Mouse (Mus musculus) thymus, adult 2 months (tissue): ENCODE measurements at regions not wholly inside any gene's neighbourhood (a gene's known extent, or its start where the extent isn't known, plus 50 kb on each side); places are given as distances from the start of the nearest gene placed in this dataset.

Experiments
- DNase-seq: peaks from one replicate; pipeline ENCODE4 v3.0.0; 2021
- H3K27ac ChIP-seq: fragments of 200-500 bp; 2 replicates; pipeline ENCODE4 v1.5.1; 2012; ENCODE audit warnings: low read length, control low read depth; ENCODE audit not compliant: control insufficient read depth, insufficient read depth
- H3K27me3 ChIP-seq: fragments of 200-500 bp; 2 replicates; pipeline ENCODE4 v1.6.1; 2012; ENCODE audit warnings: mild to moderate bottlenecking, low read length, moderate library complexity, mixed read lengths; ENCODE audit not compliant: control insufficient read depth, insufficient read depth
- H3K36me3 ChIP-seq: fragments of 200-500 bp; 2 replicates; pipeline ENCODE4 v1.6.1; 2012; ENCODE audit warnings: mild to moderate bottlenecking, low read length, moderate library complexity; ENCODE audit not compliant: control insufficient read depth, insufficient read depth
- H3K4me1 ChIP-seq: fragments of 200-500 bp; replicated peaks from 2 replicates; pipeline ENCODE4 v1.6.1; 2012; ENCODE audit warnings: low read length; ENCODE audit not compliant: control insufficient read depth, insufficient read depth
- H3K4me3 ChIP-seq: fragments of 200-500 bp; 2 replicates; pipeline ENCODE4 v1.5.1; 2012; ENCODE audit warnings: mild to moderate bottlenecking, low read length, control low read depth, moderate library complexity; ENCODE audit not compliant: control insufficient read depth, insufficient read depth
- CTCF ChIP-seq: fragments of 200-500 bp; IDR thresholded peaks from 2 replicates; pipeline ENCODE4 v1.5.1; 2012; ENCODE audit warnings: mild to moderate bottlenecking, control low read depth, low read length, moderate library complexity, borderline replicate concordance; ENCODE audit not compliant: control insufficient read depth, poor library complexity, insufficient read depth; ENCODE audit errors: extremely low read depth
- POLR2A ChIP-seq: fragments of 200-500 bp; IDR thresholded peaks from 2 replicates; pipeline ENCODE4 v1.6.1; 2012; ENCODE audit warnings: mild to moderate bottlenecking, low read length, control low read depth, moderate library complexity; ENCODE audit not compliant: control insufficient read depth, poor library complexity, insufficient read depth; ENCODE audit errors: extremely low read depth
- whole genome bisulfite sequencing: fragments of 180-500 bp; shearing (Covaris S2); methylation state at CpG from one replicate; pipeline ENCODE4 v1.1.7; 2018; 5-methylcytosine and 5-hydroxymethylcytosine counted together

DNA sequence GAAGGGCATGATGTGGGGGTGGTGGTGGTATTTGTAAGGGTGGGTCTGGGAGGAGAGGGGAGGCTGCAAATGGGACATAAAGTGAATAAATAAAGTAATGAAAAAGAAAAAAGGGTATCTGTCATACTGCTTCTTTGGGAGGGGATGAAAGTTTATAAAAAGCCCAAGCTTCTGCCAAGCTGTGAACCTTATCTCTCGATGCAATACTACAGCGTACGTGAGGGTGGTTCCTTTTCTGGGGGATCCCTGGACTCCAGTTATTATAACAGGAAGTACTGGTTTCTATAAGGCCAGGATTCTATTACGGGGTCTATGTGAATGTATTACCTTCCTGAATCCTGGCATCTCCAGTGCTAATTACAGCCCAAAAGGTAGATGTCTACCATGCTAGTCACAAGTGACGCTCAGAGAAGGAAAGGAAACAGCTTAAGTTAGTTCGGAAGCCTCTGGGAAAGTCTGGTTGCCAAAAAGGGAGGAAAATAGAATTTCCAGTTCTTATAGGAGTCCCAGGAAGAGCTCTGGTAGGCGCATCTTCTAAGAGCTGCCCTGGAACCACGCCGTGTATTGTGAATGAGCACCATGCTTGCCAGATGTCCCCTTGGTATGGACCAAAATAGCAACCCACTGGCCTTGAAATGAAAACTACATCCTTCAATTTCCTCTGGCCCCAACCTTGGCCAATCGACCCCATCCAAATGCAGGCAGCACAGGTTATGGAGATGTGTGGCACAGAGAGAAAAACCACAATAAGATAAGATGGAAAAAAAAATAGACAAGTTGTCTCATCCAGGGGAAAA is 228.9 kb downstream of the Cog6 start:
- Histone ChIP-seq H3K4me1 (no peaks in the 10 kb centered on the region), H3K27ac (no peak overlapping the region), H3K4me3 (no peak overlapping the region), H3K27me3 (no peaks in the 10 kb centered on the region), H3K36me3 (no peaks in the 10 kb centered on the region)
- 88% methylated on average over 10 of the region's 10 CpGs for WGBS
- no peak for DNase-seq
- TF ChIP-seq CTCF (no peak), POLR2A (no peak)

DNA sequence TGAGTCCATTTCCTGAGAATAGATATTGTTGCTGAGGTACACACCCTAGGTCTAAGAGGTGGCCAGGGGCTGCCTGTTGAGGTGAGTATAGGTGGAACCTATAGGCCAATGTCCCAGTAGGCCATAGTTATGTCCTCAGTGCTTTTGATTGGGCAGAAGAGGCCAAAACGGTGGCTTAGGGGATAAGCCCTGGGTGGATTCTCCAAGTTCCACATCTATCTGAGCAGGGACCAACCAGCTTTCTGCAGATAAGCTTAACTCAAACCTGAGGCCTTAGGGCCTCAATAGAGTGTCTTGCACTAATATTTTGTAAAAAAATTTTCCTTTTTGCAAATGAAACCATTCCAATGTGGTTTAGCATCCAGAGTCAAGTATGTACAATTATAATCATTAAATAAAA is 231.4 kb downstream of the Cog6 start:
- Histone ChIP-seq H3K4me1 (no peaks in the 10 kb centered on the region), H3K27ac (no peak overlapping the region), H3K4me3 (no peak overlapping the region), H3K36me3 (no peaks in the 10 kb centered on the region), H3K27me3 (no peaks in the 10 kb centered on the region)
- DNase-seq = no peak
- WGBS = 84% methylated on average over 1 of the region's 1 CpGs
- TF ChIP-seq POLR2A = no peak
- TF ChIP-seq CTCF = no peak

- no peak for DNase-seq
- Histone ChIP-seq H3K27ac (no peak overlapping the region), H3K4me1 (no peaks in the 10 kb centered on the region), H3K4me3 (no peak overlapping the region), H3K27me3 (no peaks in the 10 kb centered on the region), H3K36me3 (no peaks in the 10 kb centered on the region)
- 83% methylated on average over 7 of the region's 7 CpGs for WGBS
- TF ChIP-seq POLR2A (no peak), CTCF (no peak)
Observed at GRCm38 (mm10) chr3:52784476-52784875, 232.6 kb downstream of the Cog6 start.

DNA sequence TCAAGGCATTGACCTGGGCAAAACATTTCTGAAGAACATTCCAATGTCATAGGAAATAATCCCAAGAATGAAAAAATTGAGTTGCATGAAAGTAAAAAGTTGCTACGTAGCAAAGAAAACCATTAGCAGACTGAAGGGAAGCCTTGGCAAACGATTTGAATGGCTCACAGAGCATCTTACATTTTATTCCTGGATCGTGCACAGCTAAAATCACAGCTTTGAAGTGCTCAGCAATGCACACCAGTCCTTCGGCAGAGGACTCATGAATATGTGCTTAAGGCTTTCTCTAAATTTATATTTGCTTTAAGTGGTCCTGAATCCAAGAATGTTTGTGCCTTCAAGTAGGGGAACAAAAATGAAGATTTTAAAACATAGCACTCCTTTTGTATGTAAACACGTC is 234.5 kb downstream of the Cog6 start:
- DNase-seq = no peak
- Histone ChIP-seq H3K4me1 (no peaks in the 10 kb centered on the region), H3K4me3 (no peak overlapping the region), H3K27ac (no peak overlapping the region), H3K36me3 (no peaks in the 10 kb centered on the region), H3K27me3 (no peaks in the 10 kb centered on the region)
- TF ChIP-seq CTCF = no peak
- TF ChIP-seq POLR2A = no peak
- WGBS = 96% methylated on average over 5 of the region's 5 CpGs

- no peak for TF ChIP-seq POLR2A
- no peak for TF ChIP-seq CTCF
- Histone ChIP-seq H3K27ac (no peak overlapping the region), H3K36me3 (no peaks in the 10 kb centered on the region), H3K4me3 (no peak overlapping the region), H3K27me3 (no peaks in the 10 kb centered on the region), H3K4me1 (no peaks in the 10 kb centered on the region)
- 89% methylated on average over 3 of the region's 3 CpGs for WGBS
- DNase-seq = no peak
Observed at GRCm38 (mm10) chr3:52781521-52781920, 235.5 kb downstream of the Cog6 start.

GRCm38 (mm10) chr3:52780356-52780755 is 236.7 kb downstream of the Cog6 start:
- H3K4me1 ChIP-seq = no peaks in the 10 kb centered on the region
- no peak overlapping the region for H3K27ac ChIP-seq
- H3K4me3 ChIP-seq = no peak overlapping the region
- no peak for DNase-seq
- H3K27me3 ChIP-seq = no peaks in the 10 kb centered on the region
- no peak for TF ChIP-seq CTCF
- TF ChIP-seq POLR2A = no peak
- 95% methylated on average over 8 of the region's 8 CpGs for WGBS
- H3K36me3 ChIP-seq = no peaks in the 10 kb centered on the region
